In genomic region chr5:135950710-135951412, GRCm38 (mm10) we compare ENCODE assay signal across 12 mouse cellular contexts. TPM values are rescaled to one million over a fixed set of nuclear protein-coding genes. Genes with fewer than 3 reads are reported as not detected.
DNase-seq lines count a peak whose midpoint lies in the region; ATAC-seq and TF ChIP-seq lines count a peak whose summit lies in the region.
"Had no signal": no experiment of that assay in that cellular context is flagged by ENCODE, and none has a peak within 500 bp of the region (broad histone marks: within the 10 kb centered on the region; RNA-seq: fewer than 3 reads in every experiment).

No protein-coding gene starts in this region.

- WGBS in hindbrain, embryonic 10.5 days, result 87% methylated on average over 11 of the region's 11 CpGs
- 82% methylated on average over 11 of the region's 11 CpGs for WGBS in hindbrain, postnatal 0 days
- 87% methylated on average over 11 of the region's 11 CpGs for WGBS in midbrain, embryonic 10.5 days

- H3K4me3 ChIP-seq in hindbrain, embryonic 10.5 days, result no peak overlapping the region
- no peak overlapping the region for H3K4me3 ChIP-seq in hindbrain, postnatal 0 days (ENCODE audit: low read length)
- peak overlapping the region; percentile 44 for H3K4me3 ChIP-seq in erythroblast, embryonic 14.5 days (replicated peaks)
- H3K4me3 ChIP-seq in midbrain, embryonic 10.5 days, result no peak overlapping the region

- H3K4me2 ChIP-seq in hindbrain, postnatal 0 days (ENCODE audit: low read depth, low read length), result no peak overlapping the region

- H3K4me1 ChIP-seq in hindbrain, embryonic 10.5 days (replicated peaks), result peaks cover 10% of the 10 kb centered on the region
- 0 out of 2 replicates have a peak, but pooled peaks cover under 1% of the 10 kb centered on the region for H3K4me1 ChIP-seq in hindbrain, postnatal 0 days (ENCODE audit: insufficient read depth, low read length)
- H3K4me1 ChIP-seq in erythroblast, embryonic 14.5 days (ENCODE audit: control insufficient read depth), result peaks cover 30% of the 10 kb centered on the region
- peaks cover 9% of the 10 kb centered on the region for H3K4me1 ChIP-seq in midbrain, embryonic 10.5 days

- no peak for DNase-seq in hindbrain, embryonic 10.5 days (ENCODE audit: low spot score)
- no peak for DNase-seq in hindbrain, postnatal 0 days (ENCODE audit: low spot score)
- peak; percentile 91 for DNase-seq in NIH3T3 (ENCODE audit: low read depth)
- no peak for DNase-seq in layer of hippocampus, adult 18-20 months (ENCODE audit: low spot score in 2 of 2)
- no peak for DNase-seq in kidney, adult 11 months
- no peak for DNase-seq in midbrain, embryonic 10.5 days (ENCODE audit: low spot score)
- DNase-seq: cerebellum, postnatal 36 days; thymus, adult 18-20 months had no signal

- peak overlapping the region; percentile 23 for H3K27ac ChIP-seq in hindbrain, embryonic 10.5 days
- H3K27ac ChIP-seq in hindbrain, postnatal 0 days, result no peak overlapping the region
- H3K27ac ChIP-seq in midbrain, embryonic 10.5 days (replicated peaks), result no peak overlapping the region

- H3K36me3 ChIP-seq in hindbrain, embryonic 10.5 days, result no peaks in the 10 kb centered on the region
- H3K36me3 ChIP-seq in hindbrain, postnatal 0 days (ENCODE audit: insufficient read depth, low read length), result no peaks in the 10 kb centered on the region
- H3K36me3 ChIP-seq in erythroblast, embryonic 14.5 days (ENCODE audit: control insufficient read depth), result no peaks in the 10 kb centered on the region
- H3K36me3 ChIP-seq in midbrain, embryonic 10.5 days, result no peaks in the 10 kb centered on the region

- no peak for TF ChIP-seq CTCF in hindbrain, postnatal 0 days (IDR thresholded peaks at IDR 0.05; ENCODE audit: low read depth)

- H3K9ac ChIP-seq in hindbrain, postnatal 0 days (replicated peaks; ENCODE audit: low read length), result no peak overlapping the region

- no peaks in the 10 kb centered on the region for H3K9me3 ChIP-seq in hindbrain, embryonic 10.5 days
- no peaks in the 10 kb centered on the region for H3K9me3 ChIP-seq in hindbrain, postnatal 0 days (ENCODE audit: low read length)
- H3K9me3 ChIP-seq in erythroblast, embryonic 14.5 days (ENCODE audit: control insufficient read depth, low read length), result no peaks in the 10 kb centered on the region
- no peaks in the 10 kb centered on the region for H3K9me3 ChIP-seq in midbrain, embryonic 10.5 days (replicated peaks)

- no peak for ATAC-seq in hindbrain, postnatal 0 days
- peak; percentile 83 for ATAC-seq in megakaryocyte progenitor cell, adult 5-6 weeks (replicated peaks; ENCODE audit: poor library complexity)
- ATAC-seq: Patski had no signal

- no peaks in the 10 kb centered on the region for H3K27me3 ChIP-seq in hindbrain, embryonic 10.5 days (ENCODE audit: insufficient read depth, poor library complexity, severe bottlenecking)
- no peaks in the 10 kb centered on the region for H3K27me3 ChIP-seq in hindbrain, postnatal 0 days (ENCODE audit: insufficient read depth, low read length)
- H3K27me3 ChIP-seq in erythroblast, embryonic 14.5 days (ENCODE audit: control insufficient read depth), result peaks cover 1% of the 10 kb centered on the region
- no peaks in the 10 kb centered on the region for H3K27me3 ChIP-seq in midbrain, embryonic 10.5 days (ENCODE audit: low read depth, poor library complexity, severe bottlenecking)
- H3K27me3 ChIP-seq: Patski had no signal

RNA-seq across cellular contexts. Expression of gene Ywhag, which starts 16.4 kb away (rescaled TPM):
- polyA plus RNA-seq in hindbrain, embryonic 10.5 days (2016; fragmentation: Nextera tagmentation; extraction: Ambion mirVana), result 274 and 348 TPM in 2 replicates
- total RNA-seq in hindbrain, postnatal 0 days (2014; rRNA removed), result 334 and 336 TPM in 2 replicates
- polyA plus RNA-seq in hindbrain, postnatal 0 days (2015; fragmentation: Nextera tagmentation; extraction: Ambion mirVana), result 734 and 782 TPM in 2 replicates
- polyA plus RNA-seq in erythroblast, embryonic 14.5 days (2012), result 5.0 and 5.6 TPM in 2 replicates
- total RNA-seq in megakaryocyte progenitor cell, adult 5-6 weeks (2015), result 124 and 130 TPM in 2 replicates
- total RNA-seq in megakaryocyte progenitor cell, adult 5-6 weeks (2017), result 87.4 and 88.3 TPM in 2 replicates
- total RNA-seq in layer of hippocampus, adult 18-20 months (2021), result 1,000 to 10,000 TPM; 1,236 to 1,273 TPM
- polyA plus RNA-seq in midbrain, embryonic 10.5 days (2016; fragmentation: Nextera tagmentation; extraction: Ambion mirVana), result 270 and 311 TPM in 2 replicates

RNA-seq across cellular contexts. Expression of gene Ssc4d, which starts 23.5 kb away (rescaled TPM):
- polyA plus RNA-seq in hindbrain, embryonic 10.5 days (2016; fragmentation: Nextera tagmentation; extraction: Ambion mirVana), result 1.3 and 1.6 TPM in 2 replicates
- 6.5 and 18.9 TPM in 2 replicates for total RNA-seq in hindbrain, postnatal 0 days (2014; rRNA removed)
- polyA plus RNA-seq in hindbrain, postnatal 0 days (2015; fragmentation: Nextera tagmentation; extraction: Ambion mirVana), result 3.6 and 3.8 TPM in 2 replicates
- polyA plus RNA-seq in erythroblast, embryonic 14.5 days (2012), result 0.03 and 0.27 TPM in 2 replicates
- total RNA-seq in megakaryocyte progenitor cell, adult 5-6 weeks (2015), result 3.3 and 6.8 TPM in 2 replicates
- total RNA-seq in megakaryocyte progenitor cell, adult 5-6 weeks (2017), result 2.0 and 2.3 TPM in 2 replicates
- 1 to 10 TPM; 1.1 to 1.4 TPM for total RNA-seq in layer of hippocampus, adult 18-20 months (2021)
- polyA plus RNA-seq in midbrain, embryonic 10.5 days (2016; fragmentation: Nextera tagmentation; extraction: Ambion mirVana), result 1.7 TPM in 2 replicates

RNA-seq across cellular contexts. Expression of gene Zp3, which starts 29.0 kb away (rescaled TPM):
- polyA plus RNA-seq in hindbrain, embryonic 10.5 days (2016; fragmentation: Nextera tagmentation; extraction: Ambion mirVana), result not detected in 2 replicates
- 0.10 TPM in 1 of 2 replicates, not detected in the other for total RNA-seq in hindbrain, postnatal 0 days (2014; rRNA removed)
- polyA plus RNA-seq in hindbrain, postnatal 0 days (2015; fragmentation: Nextera tagmentation; extraction: Ambion mirVana), result 0.18 and 0.39 TPM in 2 replicates
- not detected in 2 replicates for polyA plus RNA-seq in erythroblast, embryonic 14.5 days (2012)
- total RNA-seq in megakaryocyte progenitor cell, adult 5-6 weeks (2015), result 0.10 TPM in 1 of 2 replicates, not detected in the other
- not detected in 2 replicates for total RNA-seq in megakaryocyte progenitor cell, adult 5-6 weeks (2017)
- total RNA-seq in layer of hippocampus, adult 18-20 months (2021), result not detected
- 0.10 TPM in 1 of 2 replicates, not detected in the other for polyA plus RNA-seq in midbrain, embryonic 10.5 days (2016; fragmentation: Nextera tagmentation; extraction: Ambion mirVana)
- total RNA-seq: gastrocnemius, adult 8-10 months had no signal

RNA-seq across cellular contexts. Expression of gene Dtx2, which starts 43.7 kb away (rescaled TPM):
- polyA plus RNA-seq in hindbrain, embryonic 10.5 days (2016; fragmentation: Nextera tagmentation; extraction: Ambion mirVana), result 34.8 and 38.1 TPM in 2 replicates
- 23.5 and 28.6 TPM in 2 replicates for total RNA-seq in hindbrain, postnatal 0 days (2014; rRNA removed)
- polyA plus RNA-seq in hindbrain, postnatal 0 days (2015; fragmentation: Nextera tagmentation; extraction: Ambion mirVana), result 17.4 and 17.9 TPM in 2 replicates
- 0.84 and 0.97 TPM in 2 replicates for polyA plus RNA-seq in erythroblast, embryonic 14.5 days (2012)
- total RNA-seq in megakaryocyte progenitor cell, adult 5-6 weeks (2015), result 12.9 and 13.7 TPM in 2 replicates
- total RNA-seq in megakaryocyte progenitor cell, adult 5-6 weeks (2017), result 4.7 and 5.5 TPM in 2 replicates
- 1 to 10 TPM; 8.8 to 9.2 TPM for total RNA-seq in layer of hippocampus, adult 18-20 months (2021)
- 36.3 and 39.6 TPM in 2 replicates for polyA plus RNA-seq in midbrain, embryonic 10.5 days (2016; fragmentation: Nextera tagmentation; extraction: Ambion mirVana)

Comparison
In these comparisons a context has a peak if more than half of its experiments do, and no peak if none do; other contexts are left out.
1. RNA of gene Ywhag, which starts 16.4 kb away (polyA plus RNA-seq): 734 to 782 TPM in hindbrain, postnatal 0 days, 274 to 348 TPM in hindbrain, embryonic 10.5 days and 270 to 311 TPM in midbrain, embryonic 10.5 days; 5.0 to 5.6 TPM in erythroblast, embryonic 14.5 days; every median in the first group is over 10 times any median in the second.